Mouse (Mus musculus): ENCODE data around the gene Mcl1. TPM values are rescaled to one million over a fixed set of nuclear protein-coding genes. Genes with fewer than 3 reads are reported as not detected.
"Not testable (repeated sequence)": the region's sequence is repeated elsewhere in the genome, so short reads cannot be mapped to it uniquely, and the experiment has no call there.

The Mcl1 gene
- polyA plus RNA-seq, 1 experiment: 45.4 TPM

- peaks cover 20% of the 10 kb centered on the region for H3K4me1 ChIP-seq (ENCODE audit: control insufficient read depth, insufficient read depth, low read length)
- no peak for TF ChIP-seq POLR2A (IDR thresholded peaks at IDR 0.05; ENCODE audit: borderline replicate concordance, insufficient read depth, low read length)
- TF ChIP-seq CTCF (IDR thresholded peaks at IDR 0.05; ENCODE audit: borderline replicate concordance, insufficient read depth, low read depth, low read length): no peak
Observed at GRCm38 (mm10) chr3:95663969-95664608, 5.5 kb downstream of the Mcl1 start.

GRCm38 (mm10) chr3:95664940-95665352, 6.4 kb downstream of the Mcl1 start:
- H3K4me1 ChIP-seq (ENCODE audit: control insufficient read depth, insufficient read depth, low read length): peaks cover 20% of the 10 kb centered on the region
- H3K27me3 ChIP-seq (ENCODE audit: control insufficient read depth, insufficient read depth, low read length): no peaks in the 10 kb centered on the region
- no peak overlapping the region for H3K27ac ChIP-seq (ENCODE audit: insufficient read depth, low read length)
- TF ChIP-seq CTCF (IDR thresholded peaks at IDR 0.05; ENCODE audit: borderline replicate concordance, insufficient read depth, low read depth, low read length) (no peak), POLR2A (IDR thresholded peaks at IDR 0.05; ENCODE audit: borderline replicate concordance, insufficient read depth, low read length) (no peak)
- WGBS: 90% methylated on average over 4 of the region's 4 CpGs
- no peak overlapping the region for H3K4me3 ChIP-seq (replicated peaks; ENCODE audit: insufficient read depth, low read depth, low read length)
- DNase-seq: no peak

More at GRCm38 (mm10) chr3:95663969-95664608, 5.5 kb downstream of the Mcl1 start:
- Histone ChIP-seq H3K27me3 (ENCODE audit: control insufficient read depth, insufficient read depth, low read length) (no peaks in the 10 kb centered on the region), H3K4me3 (replicated peaks; ENCODE audit: insufficient read depth, low read depth, low read length) (no peak overlapping the region), H3K27ac (ENCODE audit: insufficient read depth, low read length) (no peak overlapping the region)
- WGBS: 91% methylated on average over 3 of the region's 3 CpGs
- DNase-seq: no peak

DNA sequence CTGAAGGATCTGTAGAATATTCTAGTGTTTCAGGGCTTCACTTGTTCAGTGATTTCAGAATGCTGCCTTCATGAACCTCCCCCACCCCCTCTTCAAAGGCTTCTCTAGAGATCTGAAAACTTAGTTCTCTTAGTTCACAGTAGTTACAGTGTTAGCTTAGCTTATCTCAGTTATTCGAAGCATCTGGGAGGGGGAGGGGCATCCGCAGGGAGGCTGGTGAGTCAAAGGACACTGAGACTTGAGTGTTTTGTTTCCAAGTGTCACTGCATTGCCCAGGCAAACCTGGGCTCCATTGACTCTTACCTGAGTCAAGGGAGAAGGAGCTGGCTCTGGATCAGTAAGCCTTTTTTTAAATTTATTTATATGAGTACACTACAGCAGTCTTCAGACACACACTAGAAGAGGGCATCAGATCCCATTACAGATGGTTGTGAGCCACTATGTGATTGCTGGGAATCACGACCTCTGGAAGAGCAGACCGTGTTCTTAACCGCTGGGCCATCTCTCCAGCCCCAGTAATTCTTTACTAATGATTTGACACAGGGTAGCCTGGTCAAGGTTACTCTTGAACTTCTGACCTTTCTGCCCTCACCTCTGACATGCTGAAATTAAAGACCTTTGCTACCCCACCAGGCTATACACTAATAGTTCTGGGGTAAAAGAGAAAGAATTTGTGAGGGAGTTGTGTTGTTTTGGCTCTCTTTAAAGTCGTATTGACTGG, 7.7 kb downstream of the Mcl1 start:
- 76% methylated on average over 6 of the region's 6 CpGs for WGBS
- Histone ChIP-seq H3K4me1 (ENCODE audit: control insufficient read depth, insufficient read depth, low read length) (peaks cover 16% of the 10 kb centered on the region), H3K4me3 (replicated peaks; ENCODE audit: insufficient read depth, low read depth, low read length) (no peak overlapping the region), H3K27me3 (ENCODE audit: control insufficient read depth, insufficient read depth, low read length) (no peaks in the 10 kb centered on the region), H3K27ac (ENCODE audit: insufficient read depth, low read length) (no peak overlapping the region)
- no peak for TF ChIP-seq CTCF (IDR thresholded peaks at IDR 0.05; ENCODE audit: borderline replicate concordance, insufficient read depth, low read depth, low read length)
- DNase-seq: no peak

DNA sequence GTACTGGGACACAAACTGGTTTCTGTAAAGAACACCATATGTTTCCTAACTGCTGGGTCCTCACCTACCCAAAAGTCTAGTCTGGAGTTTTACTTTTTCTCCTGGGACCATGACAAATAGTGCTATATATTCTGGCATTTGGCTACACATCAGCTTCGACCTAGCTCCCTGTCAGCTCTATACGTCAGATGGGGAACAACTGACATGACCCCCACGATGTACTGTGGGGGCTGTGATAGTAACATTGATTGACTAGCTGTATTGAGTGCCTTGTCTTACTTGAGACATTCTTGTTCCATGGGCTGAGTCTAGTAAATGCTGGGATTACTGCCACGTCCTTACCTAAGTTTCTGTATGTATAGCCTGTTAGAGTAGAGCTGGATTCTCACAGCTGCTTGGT, 8.9 kb downstream of the Mcl1 start:
- peak overlapping the region; percentile 51; the same call in 1 of the 2 replicates for H3K27ac ChIP-seq (ENCODE audit: insufficient read depth, low read length)
- no peak overlapping the region for H3K4me3 ChIP-seq (replicated peaks; ENCODE audit: insufficient read depth, low read depth, low read length)
- no peak for DNase-seq
- TF ChIP-seq CTCF (IDR thresholded peaks at IDR 0.05; ENCODE audit: borderline replicate concordance, insufficient read depth, low read depth, low read length) (no peak), POLR2A (IDR thresholded peaks at IDR 0.05; ENCODE audit: borderline replicate concordance, insufficient read depth, low read length) (no peak)
- H3K27me3 ChIP-seq (ENCODE audit: control insufficient read depth, insufficient read depth, low read length): no peaks in the 10 kb centered on the region
- peaks cover 20% of the 10 kb centered on the region for H3K4me1 ChIP-seq (ENCODE audit: control insufficient read depth, insufficient read depth, low read length)
- WGBS: 58% methylated on average over 4 of the region's 4 CpGs

DNA sequence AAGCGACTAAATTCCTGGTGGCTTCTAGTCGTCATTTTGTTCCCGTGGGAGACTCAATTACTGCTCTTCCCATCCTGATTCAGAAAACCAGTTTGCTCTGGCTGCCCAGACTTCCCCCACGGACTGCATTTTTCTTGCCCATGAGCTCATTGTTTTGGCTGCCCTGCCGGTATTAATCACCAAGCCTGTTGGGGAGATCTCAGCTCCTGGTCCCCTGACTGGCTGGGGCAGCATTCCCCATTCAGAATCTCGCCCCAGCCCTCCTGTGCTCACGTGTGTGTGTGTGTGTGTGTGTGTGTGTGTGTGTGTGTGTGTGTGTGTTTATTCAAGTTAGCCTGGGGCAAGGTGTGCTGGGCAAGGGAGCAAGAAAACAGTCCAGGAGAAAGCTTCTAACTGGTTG, 9.4 kb downstream of the Mcl1 start:
- H3K4me3 ChIP-seq (replicated peaks; ENCODE audit: insufficient read depth, low read depth, low read length): no peak overlapping the region
- TF ChIP-seq CTCF (IDR thresholded peaks at IDR 0.05; ENCODE audit: borderline replicate concordance, insufficient read depth, low read depth, low read length) (no peak), POLR2A (IDR thresholded peaks at IDR 0.05; ENCODE audit: borderline replicate concordance, insufficient read depth, low read length) (no peak)
- no peaks in the 10 kb centered on the region for H3K27me3 ChIP-seq (ENCODE audit: control insufficient read depth, insufficient read depth, low read length)
- WGBS: 6% methylated on average over 7 of the region's 7 CpGs
- peaks cover 21% of the 10 kb centered on the region for H3K4me1 ChIP-seq (ENCODE audit: control insufficient read depth, insufficient read depth, low read length)
- peak overlapping the region; percentile 51 for H3K27ac ChIP-seq (ENCODE audit: insufficient read depth, low read length)
- DNase-seq: peak; percentile 45 to 55

GRCm38 (mm10) chr3:95668589-95669308, 10.2 kb downstream of the Mcl1 start:
- peaks cover 19% of the 10 kb centered on the region for H3K4me1 ChIP-seq (ENCODE audit: control insufficient read depth, insufficient read depth, low read length)
- no peaks in the 10 kb centered on the region for H3K27me3 ChIP-seq (ENCODE audit: control insufficient read depth, insufficient read depth, low read length)
- no peak overlapping the region for H3K4me3 ChIP-seq (replicated peaks; ENCODE audit: insufficient read depth, low read depth, low read length)
- 72% methylated on average over 7 of the region's 7 CpGs for WGBS
- TF ChIP-seq CTCF (IDR thresholded peaks at IDR 0.05; ENCODE audit: borderline replicate concordance, insufficient read depth, low read depth, low read length) (no peak), POLR2A (IDR thresholded peaks at IDR 0.05; ENCODE audit: borderline replicate concordance, insufficient read depth, low read length) (no peak)
- DNase-seq: no peak
- H3K27ac ChIP-seq (ENCODE audit: insufficient read depth, low read length): 0 out of 2 replicates have a peak overlapping the region, but pooled peaks have one; percentile 51

- no peak for TF ChIP-seq POLR2A (IDR thresholded peaks at IDR 0.05; ENCODE audit: borderline replicate concordance, insufficient read depth, low read length)
- TF ChIP-seq CTCF (IDR thresholded peaks at IDR 0.05; ENCODE audit: borderline replicate concordance, insufficient read depth, low read depth, low read length): no peak
- Histone ChIP-seq H3K27me3 (ENCODE audit: control insufficient read depth, insufficient read depth, low read length) (no peaks in the 10 kb centered on the region), H3K4me3 (replicated peaks; ENCODE audit: insufficient read depth, low read depth, low read length) (no peak overlapping the region), H3K4me1 (ENCODE audit: control insufficient read depth, insufficient read depth, low read length) (peaks cover 16% of the 10 kb centered on the region), H3K27ac (ENCODE audit: insufficient read depth, low read length) (no peak overlapping the region)
- 96% methylated on average over 3 of the region's 3 CpGs for WGBS
- no peak for DNase-seq
Observed at GRCm38 (mm10) chr3:95669309-95669665, 10.7 kb downstream of the Mcl1 start.

- H3K4me3 ChIP-seq (replicated peaks; ENCODE audit: insufficient read depth, low read depth, low read length); H3K27me3 ChIP-seq (ENCODE audit: control insufficient read depth, insufficient read depth, low read length); H3K27ac ChIP-seq (ENCODE audit: insufficient read depth, low read length); DNase-seq: not testable (repeated sequence)
- peaks cover 17% of the 10 kb centered on the region for H3K4me1 ChIP-seq (ENCODE audit: control insufficient read depth, insufficient read depth, low read length)
- 91% methylated on average over 3 of the region's 3 CpGs for WGBS
Observed at GRCm38 (mm10) chr3:95670419-95670818, 11.8 kb downstream of the Mcl1 start.
